Comparison of ENCODE assay signal across 10 mouse cellular contexts in the genomic region with DNA sequence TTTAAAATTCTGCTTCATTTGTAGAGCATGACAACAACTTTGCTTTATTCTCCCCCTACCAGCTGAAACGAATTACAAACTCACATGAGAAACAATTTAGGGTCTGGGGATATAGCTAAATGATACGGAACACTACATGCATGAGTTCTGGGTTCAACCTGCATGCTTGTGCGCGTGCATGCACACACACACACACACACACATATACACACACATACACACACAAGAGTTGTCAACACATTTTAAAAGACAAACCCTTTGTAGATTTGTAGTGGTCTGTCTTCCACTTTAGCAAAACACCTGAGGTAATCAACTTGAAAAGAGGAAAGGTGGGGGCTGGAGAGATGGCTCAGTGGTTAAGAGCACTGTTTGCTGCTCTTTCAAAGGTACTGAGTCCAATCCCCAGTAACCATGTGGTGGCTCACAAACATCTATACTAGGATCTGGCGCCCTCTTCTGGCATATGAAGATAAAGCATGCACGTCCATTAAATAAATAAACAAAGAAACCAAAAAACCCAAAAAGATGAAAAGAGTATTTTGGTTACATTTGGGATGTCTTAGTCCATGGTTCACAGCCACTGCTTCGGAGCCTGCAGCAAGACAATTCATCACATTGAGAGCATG. TPM values are rescaled to one million over a fixed set of nuclear protein-coding genes. Genes with fewer than 3 reads are reported as not detected.
DNase-seq lines count a peak whose midpoint lies in the region; ATAC-seq lines count a peak whose summit lies in the region.
"Had no signal": no experiment of that assay in that cellular context is flagged by ENCODE, and none has a peak within 500 bp of the region (broad histone marks: within the 10 kb centered on the region; RNA-seq: fewer than 3 reads in every experiment).

No protein-coding gene starts in this region.

- WGBS in forebrain, embryonic 14.5 days = 58% methylated on average over 7 of the region's 7 CpGs
- 55% methylated on average over 7 of the region's 7 CpGs for WGBS in liver, embryonic 11.5 days

- peak; percentile 46 to 55 for DNase-seq in adrenal gland, adult 18-20 months (ENCODE audit: low spot score in 2 of 2)
- DNase-seq in adrenal gland, adult 2 months = no peak
- DNase-seq in B cell, adult 2 months = peak; percentile 61 to 65
- DNase-seq in c-Kit-positive CD71-positive TER-119-positive erythroid progenitor cells, embryonic 14.5 days (ENCODE audit: low spot score) = peak; percentile 71
- DNase-seq in forebrain, embryonic 14.5 days (ENCODE audit: low spot score) = peak; percentile 82
- peak; percentile 69 for DNase-seq in kidney, adult 18-20 months
- DNase-seq in liver, embryonic 11.5 days (ENCODE audit: low spot score) = no peak
- DNase-seq in retina, adult 2 months (ENCODE audit: low read depth, low spot score) = peak; percentile 34

- no peaks in the 10 kb centered on the region for H3K36me3 ChIP-seq in forebrain, embryonic 14.5 days (ENCODE audit: control insufficient read depth, insufficient read depth, low read length)
- H3K36me3 ChIP-seq in liver, embryonic 11.5 days (ENCODE audit: control insufficient read depth, insufficient read depth, low read length) = no peaks in the 10 kb centered on the region
- H3K36me3 ChIP-seq: neural tube, embryonic 12.5 days had no signal

- no peak overlapping the region for H3K27ac ChIP-seq in forebrain, embryonic 14.5 days (ENCODE audit: low read depth, low read length)
- no peak overlapping the region for H3K27ac ChIP-seq in liver, embryonic 11.5 days (ENCODE audit: low read depth, low read length)
- H3K27ac ChIP-seq: neural tube, embryonic 12.5 days had no signal

- H3K4me2 ChIP-seq in forebrain, embryonic 14.5 days (ENCODE audit: low read length) = no peak overlapping the region
- no peak overlapping the region for H3K4me2 ChIP-seq in liver, embryonic 11.5 days
- H3K4me2 ChIP-seq: neural tube, embryonic 12.5 days had no signal

- no peak overlapping the region for H3K9ac ChIP-seq in forebrain, embryonic 14.5 days (ENCODE audit: low read length)
- H3K9ac ChIP-seq in liver, embryonic 11.5 days (ENCODE audit: low read depth, low read length) = no peak overlapping the region
- H3K9ac ChIP-seq: neural tube, embryonic 12.5 days had no signal

- peak; percentile 75 for ATAC-seq in forebrain, embryonic 14.5 days
- 0 out of 2 replicates have a peak, but pooled peaks have one; percentile 49 for ATAC-seq in liver, embryonic 11.5 days (replicated peaks; ENCODE audit: low FRiP score)

- H3K27me3 ChIP-seq in forebrain, embryonic 14.5 days (replicated peaks; ENCODE audit: control insufficient read depth, insufficient read depth, low read length) = no peaks in the 10 kb centered on the region
- H3K27me3 ChIP-seq in liver, embryonic 11.5 days (replicated peaks; ENCODE audit: control insufficient read depth, insufficient read depth, low read length) = no peaks in the 10 kb centered on the region
- H3K27me3 ChIP-seq: neural tube, embryonic 12.5 days had no signal

- H3K4me3 ChIP-seq in forebrain, embryonic 14.5 days (ENCODE audit: low read depth, low read length) = no peak overlapping the region
- no peak overlapping the region for H3K4me3 ChIP-seq in liver, embryonic 11.5 days (ENCODE audit: low read depth, low read length)
- H3K4me3 ChIP-seq: neural tube, embryonic 12.5 days had no signal

- no peaks in the 10 kb centered on the region for H3K9me3 ChIP-seq in forebrain, embryonic 14.5 days (replicated peaks; ENCODE audit: control insufficient read depth, low read length)
- H3K9me3 ChIP-seq in liver, embryonic 11.5 days (ENCODE audit: control insufficient read depth, low read length) = no peaks in the 10 kb centered on the region
- H3K9me3 ChIP-seq: neural tube, embryonic 12.5 days had no signal

- no peaks in the 10 kb centered on the region for H3K4me1 ChIP-seq in forebrain, embryonic 14.5 days (ENCODE audit: control insufficient read depth, insufficient read depth, low read length)
- no peaks in the 10 kb centered on the region for H3K4me1 ChIP-seq in liver, embryonic 11.5 days (replicated peaks; ENCODE audit: control insufficient read depth, insufficient read depth, low read length)
- H3K4me1 ChIP-seq: neural tube, embryonic 12.5 days had no signal

RNA-seq across cellular contexts. Expression of gene Gstm7, which starts 13.7 kb away (rescaled TPM):
- 100 to 1,000 TPM; 143 to 179 TPM for total RNA-seq in adrenal gland, adult 18-20 months (2021)
- total RNA-seq in adrenal gland, adult 2 months (2021) = 100 to 1,000 TPM; 158 to 186 TPM
- polyA plus RNA-seq in adrenal gland, adult 2 months (2012; rRNA removed) = 44.4 and 51.2 TPM in 2 replicates
- 92.7 and 102 TPM in 2 replicates for polyA plus RNA-seq in forebrain, embryonic 14.5 days (2014; fragmentation: Nextera tagmentation; extraction: Ambion mirVana)
- 10.8 and 12.0 TPM in 2 replicates for polyA plus RNA-seq in liver, embryonic 11.5 days (2014; fragmentation: Nextera tagmentation; extraction: Ambion mirVana)

RNA-seq across cellular contexts. Expression of gene Gstm5, which starts 22.3 kb away (rescaled TPM):
- total RNA-seq in adrenal gland, adult 18-20 months (2021) = 10 to 100 TPM; 30.0 to 48.3 TPM
- total RNA-seq in adrenal gland, adult 2 months (2021) = 10 to 100 TPM; 34.7 to 55.3 TPM
- 11.9 and 12.7 TPM in 2 replicates for polyA plus RNA-seq in adrenal gland, adult 2 months (2012; rRNA removed)
- 195 and 244 TPM in 2 replicates for polyA plus RNA-seq in forebrain, embryonic 14.5 days (2014; fragmentation: Nextera tagmentation; extraction: Ambion mirVana)
- polyA plus RNA-seq in liver, embryonic 11.5 days (2014; fragmentation: Nextera tagmentation; extraction: Ambion mirVana) = 154 and 167 TPM in 2 replicates

RNA-seq across cellular contexts. Expression of gene Gstm6, which starts 25.7 kb away (rescaled TPM):
- 1 to 10 TPM; 6.1 to 8.0 TPM for total RNA-seq in adrenal gland, adult 18-20 months (2021)
- total RNA-seq in adrenal gland, adult 2 months (2021) = 1 to 10 TPM; 6.1 to 6.5 TPM
- 0.90 and 1.0 TPM in 2 replicates for polyA plus RNA-seq in adrenal gland, adult 2 months (2012; rRNA removed)
- polyA plus RNA-seq in forebrain, embryonic 14.5 days (2014; fragmentation: Nextera tagmentation; extraction: Ambion mirVana) = 13.1 and 13.3 TPM in 2 replicates
- 9.2 and 9.5 TPM in 2 replicates for polyA plus RNA-seq in liver, embryonic 11.5 days (2014; fragmentation: Nextera tagmentation; extraction: Ambion mirVana)

RNA-seq across cellular contexts. Expression of gene Eps8l3, which starts 40.9 kb away (rescaled TPM):
- total RNA-seq in adrenal gland, adult 18-20 months (2021) = not detected
- not detected for total RNA-seq in adrenal gland, adult 2 months (2021)
- not detected in 2 replicates for polyA plus RNA-seq in adrenal gland, adult 2 months (2012; rRNA removed)
- polyA plus RNA-seq in forebrain, embryonic 14.5 days (2014; fragmentation: Nextera tagmentation; extraction: Ambion mirVana) = not detected in 2 replicates
- polyA plus RNA-seq in liver, embryonic 11.5 days (2014; fragmentation: Nextera tagmentation; extraction: Ambion mirVana) = not detected in 2 replicates
- polyA plus RNA-seq: heart, embryonic 14.5 days; neural tube, embryonic 12.5 days had no signal

RNA-seq across cellular contexts. Expression of gene Gstm3, which starts 51.2 kb away (rescaled TPM):
- total RNA-seq in adrenal gland, adult 18-20 months (2021) = under 1 TPM in 1 of 2 experiments, not detected in 1; 0.33 TPM
- total RNA-seq in adrenal gland, adult 2 months (2021) = not detected
- polyA plus RNA-seq in adrenal gland, adult 2 months (2012; rRNA removed) = 0.58 and 0.62 TPM in 2 replicates
- not detected in 2 replicates for polyA plus RNA-seq in forebrain, embryonic 14.5 days (2014; fragmentation: Nextera tagmentation; extraction: Ambion mirVana)
- polyA plus RNA-seq in liver, embryonic 11.5 days (2014; fragmentation: Nextera tagmentation; extraction: Ambion mirVana) = 7.5 and 7.7 TPM in 2 replicates
- polyA plus RNA-seq: heart, embryonic 14.5 days; neural tube, embryonic 12.5 days had no signal

Comparison
In these comparisons a context has a peak if more than half of its experiments do, and no peak if none do; other contexts are left out.
1. DNase-seq: peak in adrenal gland, adult 18-20 months (2 of 2), B cell, adult 2 months (2 of 2), c-Kit-positive CD71-positive TER-119-positive erythroid progenitor cells, embryonic 14.5 days (single experiment), forebrain, embryonic 14.5 days (single experiment), kidney, adult 18-20 months (single experiment) and retina, adult 2 months (single experiment); none in adrenal gland, adult 2 months (single experiment) and liver, embryonic 11.5 days (single experiment).
2. RNA of gene Gstm5, which starts 22.3 kb away (polyA plus RNA-seq): 195 to 244 TPM in forebrain, embryonic 14.5 days and 154 to 167 TPM in liver, embryonic 11.5 days; 11.9 to 12.7 TPM in adrenal gland, adult 2 months; every median in the first group is over 10 times any median in the second.